Mouse (Mus musculus) embryonic facial prominence, embryonic 12.5 days (tissue): ENCODE measurements around the gene Casc3. TPM values are rescaled to one million over a fixed set of nuclear protein-coding genes. Genes with fewer than 3 reads are reported as not detected.

Source experiments
- ATAC-seq: fragments of 200-750 bp; cut with Nextera tagmentation; 2 replicates; pipeline ENCODE4 v1.8.0; 2017; ENCODE audit not compliant: insufficient number of reproducible peaks, insufficient read depth, low FRiP score, low TSS enrichment
- H3K27ac ChIP-seq: fragments of 300-500 bp; sonication (generic); 2 replicates; pipeline ENCODE4 v1.5.1; 2016; ENCODE audit warnings: mild to moderate bottlenecking
- H3K27me3 ChIP-seq: fragments of 300-500 bp; sonication (generic); 2 replicates; pipeline ENCODE4 v1.6.1; 2016; ENCODE audit warnings: mild to moderate bottlenecking, moderate library complexity
- H3K36me3 ChIP-seq: fragments of 300-500 bp; sonication (generic); 2 replicates; pipeline ENCODE4 v1.6.1; 2016; ENCODE audit warnings: mild to moderate bottlenecking
- H3K4me1 ChIP-seq: fragments of 300-500 bp; sonication (generic); 2 replicates; pipeline ENCODE4 v1.6.1; 2016
- H3K4me2 ChIP-seq: fragments of 300-500 bp; sonication (generic); replicated peaks from 2 replicates; pipeline ENCODE4 v1.6.1; 2016; ENCODE audit warnings: mild to moderate bottlenecking, moderate library complexity
- H3K4me3 ChIP-seq: fragments of 300-500 bp; sonication (generic); 2 replicates; pipeline ENCODE4 v1.5.1; 2016; ENCODE audit warnings: mild to moderate bottlenecking
- H3K9ac ChIP-seq: fragments of 300-500 bp; sonication (generic); 2 replicates; pipeline ENCODE4 v1.6.1; 2016; ENCODE audit warnings: mild to moderate bottlenecking, moderate library complexity
- H3K9me3 ChIP-seq: fragments of 300-500 bp; sonication (generic); 2 replicates; pipeline ENCODE4 v1.6.1; 2016; ENCODE audit warnings: mild to moderate bottlenecking, moderate library complexity
- WGBS: fragments of 180-500 bp; shearing (Covaris S2); methylation state at CpG from one replicate; pipeline ENCODE4 v1.1.7; 2016; 5-methylcytosine and 5-hydroxymethylcytosine counted together
- polyA plus RNA-seq: library from polyadenylated mRNA; unstranded; fragments of >200 nt; fragmentation: Nextera tagmentation; extraction: Ambion mirVana; gene quantifications from 2 replicates; pipeline ENCODE4 v1.2.1, GENCODE M21; 2016

The Casc3 gene
- polyA plus RNA-seq, 1 experiment from 2014 or later, result 54.0 TPM

DNA sequence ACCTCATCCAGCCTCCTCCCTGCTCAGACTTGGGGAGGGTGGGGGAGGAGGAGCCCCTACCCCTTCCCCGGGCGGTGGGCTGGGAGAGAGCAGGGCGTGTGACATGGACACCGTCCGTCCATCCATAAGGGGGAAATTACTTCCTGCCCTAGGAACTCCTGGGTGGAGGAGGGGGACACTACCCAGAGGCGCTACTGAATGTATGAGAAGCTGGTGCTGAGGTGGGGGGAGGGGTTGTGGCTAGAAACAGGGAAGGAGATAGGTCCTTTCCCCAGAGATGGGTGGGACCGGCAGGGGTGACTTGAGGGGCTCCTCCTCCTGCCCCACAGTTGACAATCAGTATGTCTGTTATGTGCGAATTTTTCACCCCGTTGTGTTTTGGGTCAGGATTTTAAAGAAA lies 37.4 kb upstream of the Casc3 start:
- H3K4me1 ChIP-seq, result peaks cover 37% of the 10 kb centered on the region
- WGBS, result 15% methylated on average over 9 of the region's 9 CpGs
- no peak overlapping the region for H3K4me3 ChIP-seq
- H3K9ac ChIP-seq, result no peak overlapping the region
- peak overlapping the region; percentile 29 for H3K4me2 ChIP-seq
- peaks cover 41% of the 10 kb centered on the region for H3K36me3 ChIP-seq
- no peaks in the 10 kb centered on the region for H3K9me3 ChIP-seq
- ATAC-seq, result no peak
- 0 out of 2 replicates have a peak overlapping the region, but pooled peaks have one; percentile 75 for H3K27ac ChIP-seq
- H3K27me3 ChIP-seq, result no peaks in the 10 kb centered on the region

DNA sequence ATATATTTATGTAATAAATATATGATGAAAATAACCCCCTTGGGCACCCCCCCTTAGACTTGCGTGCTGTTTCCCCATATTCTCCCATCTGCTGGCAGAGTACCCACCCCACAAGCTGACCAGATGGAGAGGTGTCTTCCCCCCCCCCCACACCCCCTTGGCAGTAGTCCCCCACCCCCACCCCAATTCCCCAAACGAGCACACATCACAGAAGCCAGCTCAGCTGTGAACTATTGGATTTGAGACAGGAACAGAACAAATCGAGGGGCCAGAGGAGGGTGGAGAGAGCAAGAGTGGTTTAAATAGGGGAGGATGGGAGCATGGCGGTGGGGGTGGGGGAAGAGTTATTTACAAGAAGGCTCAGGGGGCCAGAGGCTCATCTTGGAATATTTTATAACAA lies 37.0 kb upstream of the Casc3 start:
- H3K4me2 ChIP-seq, result peak overlapping the region; percentile 40
- H3K27ac ChIP-seq, result peak overlapping the region; percentile 75; the same call in 1 of the 2 replicates
- peaks cover 37% of the 10 kb centered on the region for H3K4me1 ChIP-seq
- no peaks in the 10 kb centered on the region for H3K9me3 ChIP-seq
- H3K27me3 ChIP-seq, result no peaks in the 10 kb centered on the region
- WGBS, result 30% methylated on average over 4 of the region's 4 CpGs
- ATAC-seq, result no peak
- H3K4me3 ChIP-seq, result peak overlapping the region; percentile 16; the same call in 1 of the 2 replicates
- H3K9ac ChIP-seq, result no peak overlapping the region
- peaks cover 41% of the 10 kb centered on the region for H3K36me3 ChIP-seq

DNA sequence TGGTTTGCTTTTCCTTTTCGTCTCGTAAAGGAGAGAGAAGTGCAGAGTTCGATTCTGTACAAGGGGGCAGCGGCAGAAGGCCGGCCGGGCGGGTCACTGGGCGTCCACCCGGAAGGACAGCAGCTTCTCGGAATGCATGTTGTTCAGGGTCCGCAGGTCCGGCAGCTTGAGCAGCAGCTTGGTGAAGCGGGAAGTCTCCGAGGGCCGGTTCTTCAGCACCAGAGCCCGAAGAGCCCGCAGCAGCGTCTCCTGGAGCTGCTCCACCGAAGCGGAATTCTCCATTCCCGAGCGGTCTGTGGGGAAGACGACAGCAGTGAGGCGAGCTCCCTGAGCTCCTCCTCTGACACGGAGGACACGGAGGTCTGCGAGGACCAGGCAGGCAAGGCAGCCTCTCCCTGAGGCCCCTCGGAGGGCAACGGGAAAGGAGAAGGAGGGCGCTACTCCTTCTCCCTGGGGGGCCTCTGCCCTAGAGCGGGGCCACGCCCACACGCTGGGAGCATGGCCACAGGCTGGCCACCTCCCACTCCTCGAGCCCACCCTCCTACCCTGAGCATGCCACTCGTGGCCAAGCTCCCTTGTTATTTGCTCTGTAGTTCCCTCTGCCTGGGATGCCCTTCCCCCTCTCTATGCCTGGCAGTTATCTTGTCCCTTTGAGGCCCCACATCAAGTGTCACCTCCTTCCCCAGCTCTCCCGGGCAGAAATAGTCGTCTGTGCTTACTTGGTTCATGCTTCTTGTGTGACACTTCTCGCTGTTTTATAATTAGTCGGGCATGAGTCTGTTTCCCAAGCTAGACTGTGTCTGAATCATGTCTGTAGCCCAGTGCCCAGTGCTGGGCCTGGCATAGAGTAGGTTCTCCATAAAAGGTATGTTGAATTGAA lies 36.3 kb upstream of the Casc3 start:
- Histone ChIP-seq H3K36me3 (peaks cover 36% of the 10 kb centered on the region), H3K4me3 (peak overlapping the region; percentile 16), H3K27me3 (no peaks in the 10 kb centered on the region), H3K4me1 (peaks cover 39% of the 10 kb centered on the region), H3K9me3 (no peaks in the 10 kb centered on the region), H3K9ac (peak overlapping the region; percentile 32), H3K4me2 (peak overlapping the region; percentile 40), H3K27ac (peak overlapping the region; percentile 75; the same call in 1 of the 2 replicates)
- 28% methylated on average over 39 of the region's 39 CpGs for WGBS
- ATAC-seq, result no peak

DNA sequence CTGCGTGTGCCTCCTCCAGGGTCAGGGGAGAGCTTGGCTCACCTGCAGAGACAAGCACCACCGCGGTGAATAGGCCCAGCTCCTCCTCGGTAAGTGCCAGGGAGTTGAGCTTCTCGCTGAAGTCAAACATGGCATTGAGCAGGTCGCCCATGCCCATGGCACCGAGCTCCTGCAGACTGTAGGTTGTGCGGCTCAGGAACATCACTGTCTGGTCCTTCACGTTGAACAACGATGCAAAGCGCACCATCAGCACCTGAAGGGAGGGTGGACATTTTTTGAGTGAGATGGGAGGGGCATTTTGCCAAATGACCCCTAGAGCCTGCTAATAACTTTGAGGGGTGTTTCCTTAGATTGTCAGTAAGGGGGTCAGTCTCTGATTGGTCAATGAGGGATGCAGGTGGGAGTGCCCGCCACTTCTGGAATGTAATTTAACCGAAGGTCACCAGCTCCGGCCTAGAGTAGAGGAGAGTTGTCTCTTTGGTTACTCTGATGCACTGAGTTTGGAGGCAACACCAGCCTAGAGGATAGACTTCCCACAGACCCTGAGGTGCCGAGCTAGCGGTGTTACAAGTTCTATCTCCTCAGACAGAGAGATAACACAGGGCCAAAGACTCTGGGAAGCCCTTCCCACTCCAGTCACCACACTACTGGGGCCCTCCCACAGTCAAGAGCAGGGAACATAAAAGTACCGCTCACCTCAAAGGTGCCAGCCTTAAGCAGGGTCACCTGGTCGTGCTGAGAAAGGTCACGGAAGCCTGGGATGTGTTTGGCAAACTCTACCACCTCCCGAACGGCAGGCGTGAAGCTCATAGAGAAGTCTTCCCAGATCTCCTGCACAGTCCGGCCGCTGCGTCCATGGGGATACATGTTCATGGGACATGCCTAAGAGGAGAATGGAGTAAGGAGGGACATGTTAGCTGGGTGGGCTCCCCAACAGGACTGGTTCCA lies 35.4 kb upstream of the Casc3 start:
- WGBS, result 89% methylated on average over 25 of the region's 25 CpGs
- Histone ChIP-seq H3K4me2 (no peak overlapping the region), H3K4me1 (peaks cover 46% of the 10 kb centered on the region), H3K36me3 (peaks cover 26% of the 10 kb centered on the region), H3K27ac (no peak overlapping the region), H3K27me3 (no peaks in the 10 kb centered on the region), H3K9me3 (no peaks in the 10 kb centered on the region), H3K4me3 (no peak overlapping the region), H3K9ac (no peak overlapping the region)
- ATAC-seq, result no peak

DNA sequence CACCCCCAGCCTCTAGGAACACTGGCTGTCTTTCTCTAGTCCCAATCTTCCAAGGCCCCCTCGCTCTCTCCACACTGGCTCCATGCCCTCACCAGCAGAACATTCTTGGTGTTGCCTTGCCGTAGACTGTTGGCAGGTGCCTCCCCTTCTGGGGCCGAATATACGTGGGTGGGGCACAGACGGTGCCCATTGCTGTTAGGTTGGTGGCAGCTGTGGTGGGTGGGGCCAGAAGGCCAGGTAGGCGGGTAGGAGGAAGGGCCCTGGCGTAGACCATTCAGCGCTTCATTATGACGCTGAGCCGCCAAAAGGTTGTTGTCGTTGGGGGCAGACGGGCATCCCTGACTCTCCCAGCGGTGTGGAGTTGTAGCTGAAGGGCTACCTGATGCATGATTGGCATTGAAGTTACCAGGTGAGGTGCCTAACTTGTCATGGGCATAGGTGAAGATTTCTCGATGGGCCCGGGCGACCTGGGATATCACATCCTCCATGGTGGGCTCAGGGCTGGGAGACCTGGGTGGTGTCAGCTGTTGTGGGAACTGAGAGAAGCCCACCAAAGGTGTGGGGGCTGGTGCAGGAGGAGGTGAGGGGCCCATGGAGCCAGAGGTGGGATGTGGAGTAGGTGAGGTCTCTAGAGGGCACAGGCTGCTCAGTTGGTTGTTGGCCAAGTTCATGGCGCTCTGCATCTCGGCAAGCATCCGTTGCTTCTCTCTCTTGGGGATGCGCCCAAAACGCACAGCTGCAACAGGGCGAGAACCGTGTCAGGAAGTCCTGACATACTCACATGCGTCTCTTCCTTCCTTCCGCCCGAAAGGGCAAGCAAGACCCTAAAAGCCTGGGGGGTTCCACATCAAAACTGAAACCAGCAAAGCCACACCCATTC lies 34.4 kb upstream of the Casc3 start:
- no peak overlapping the region for H3K4me3 ChIP-seq
- no peak overlapping the region for H3K9ac ChIP-seq
- peaks cover 21% of the 10 kb centered on the region; the same call in 1 of the 2 replicates for H3K36me3 ChIP-seq
- ATAC-seq, result no peak
- H3K27ac ChIP-seq, result no peak overlapping the region
- no peaks in the 10 kb centered on the region for H3K9me3 ChIP-seq
- H3K27me3 ChIP-seq, result no peaks in the 10 kb centered on the region
- H3K4me1 ChIP-seq, result peaks cover 54% of the 10 kb centered on the region
- WGBS, result 93% methylated on average over 26 of the region's 26 CpGs
- H3K4me2 ChIP-seq, result no peak overlapping the region

DNA sequence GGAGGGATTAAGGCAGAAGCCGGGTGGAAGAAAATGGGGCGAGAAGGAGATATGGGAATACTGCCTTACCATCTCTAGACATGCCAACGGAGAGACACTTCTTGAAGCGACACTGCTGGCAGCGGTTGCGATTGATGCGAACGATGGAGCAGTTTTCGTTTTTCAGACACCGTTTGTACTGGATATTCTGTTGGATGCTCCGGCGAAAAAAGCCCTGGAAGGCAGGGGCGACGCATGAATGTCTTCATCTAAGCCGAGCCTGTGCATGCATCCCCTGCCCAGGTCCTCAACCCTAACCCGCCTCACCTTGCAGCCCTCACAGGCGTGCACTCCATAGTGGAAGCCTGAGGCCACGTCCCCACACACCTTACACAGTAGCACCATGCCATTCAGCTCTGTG lies 33.6 kb upstream of the Casc3 start:
- ATAC-seq, result no peak
- H3K9me3 ChIP-seq, result no peaks in the 10 kb centered on the region
- H3K27me3 ChIP-seq, result no peaks in the 10 kb centered on the region
- H3K4me2 ChIP-seq, result no peak overlapping the region
- H3K9ac ChIP-seq, result no peak overlapping the region
- H3K4me3 ChIP-seq, result no peak overlapping the region
- H3K4me1 ChIP-seq, result peaks cover 54% of the 10 kb centered on the region
- WGBS, result 94% methylated on average over 18 of the region's 18 CpGs
- H3K36me3 ChIP-seq, result peaks cover 21% of the 10 kb centered on the region; the same call in 1 of the 2 replicates
- H3K27ac ChIP-seq, result no peak overlapping the region

DNA sequence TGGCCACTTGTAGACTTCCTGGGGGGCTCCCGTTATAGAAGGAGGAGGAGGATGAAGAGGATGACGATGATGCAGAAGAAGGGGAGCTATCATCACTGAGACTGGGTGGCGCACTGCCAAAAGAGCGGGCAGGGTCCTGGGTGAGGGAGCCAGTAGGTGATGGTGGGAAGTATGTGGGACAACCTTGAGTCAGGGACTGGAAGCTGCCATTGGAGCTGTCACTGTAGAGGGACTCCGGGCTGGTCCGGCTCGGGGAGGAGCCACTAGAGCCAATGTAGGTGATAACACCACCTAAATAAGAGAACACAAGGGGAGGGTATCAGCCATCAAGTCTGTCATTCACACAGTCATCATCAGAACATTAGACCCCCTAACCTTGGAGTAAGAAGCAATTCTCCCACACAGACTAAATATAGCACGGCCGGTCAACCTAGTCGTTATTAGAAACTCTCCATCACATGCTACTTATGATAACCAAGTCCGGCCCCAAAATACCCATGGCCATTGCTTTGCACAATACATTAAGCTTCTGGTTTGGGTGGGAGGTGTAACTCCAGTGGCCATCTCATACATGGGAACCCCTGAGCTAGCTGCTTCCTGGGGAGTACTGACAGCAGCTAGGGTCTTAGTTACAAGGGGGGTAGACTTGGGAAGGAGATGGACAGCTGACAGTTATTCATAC lies 32.7 kb upstream of the Casc3 start:
- Histone ChIP-seq H3K9ac (no peak overlapping the region), H3K4me2 (no peak overlapping the region), H3K4me1 (peaks cover 54% of the 10 kb centered on the region), H3K27me3 (no peaks in the 10 kb centered on the region), H3K9me3 (no peaks in the 10 kb centered on the region), H3K36me3 (peaks cover 21% of the 10 kb centered on the region; the same call in 1 of the 2 replicates), H3K4me3 (no peak overlapping the region), H3K27ac (no peak overlapping the region)
- WGBS, result 93% methylated on average over 11 of the region's 11 CpGs
- ATAC-seq, result no peak

DNA sequence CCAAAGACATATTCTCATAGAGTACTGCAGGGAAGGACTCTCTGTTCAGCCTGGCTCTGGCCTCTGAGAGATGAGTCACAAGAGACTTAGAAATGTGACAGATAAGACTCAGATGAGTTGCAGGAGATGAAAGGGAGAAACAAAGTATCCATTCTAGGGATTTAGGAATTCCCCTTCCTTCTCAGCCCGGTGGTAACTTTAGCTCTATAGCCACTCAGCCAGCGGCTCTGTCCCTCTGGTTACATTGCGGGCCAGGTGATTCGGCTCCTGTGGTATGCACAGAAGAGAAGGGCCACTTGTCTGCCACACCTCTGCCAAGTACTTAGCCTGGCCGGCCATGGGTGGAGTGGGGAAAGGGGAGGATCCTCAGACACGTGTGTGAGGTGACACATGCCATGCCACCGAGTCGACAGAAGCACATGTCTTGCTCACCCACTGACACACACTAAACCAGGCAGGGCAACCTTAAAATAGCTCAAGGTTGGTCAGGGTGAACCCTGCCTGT lies 32.0 kb upstream of the Casc3 start:
- Histone ChIP-seq H3K9ac (no peak overlapping the region), H3K27me3 (no peaks in the 10 kb centered on the region), H3K9me3 (no peaks in the 10 kb centered on the region), H3K4me2 (no peak overlapping the region), H3K36me3 (peaks cover 21% of the 10 kb centered on the region; the same call in 1 of the 2 replicates), H3K4me3 (no peak overlapping the region), H3K27ac (no peak overlapping the region), H3K4me1 (peaks cover 53% of the 10 kb centered on the region)
- no peak for ATAC-seq
- 72% methylated on average over 8 of the region's 8 CpGs for WGBS

DNA sequence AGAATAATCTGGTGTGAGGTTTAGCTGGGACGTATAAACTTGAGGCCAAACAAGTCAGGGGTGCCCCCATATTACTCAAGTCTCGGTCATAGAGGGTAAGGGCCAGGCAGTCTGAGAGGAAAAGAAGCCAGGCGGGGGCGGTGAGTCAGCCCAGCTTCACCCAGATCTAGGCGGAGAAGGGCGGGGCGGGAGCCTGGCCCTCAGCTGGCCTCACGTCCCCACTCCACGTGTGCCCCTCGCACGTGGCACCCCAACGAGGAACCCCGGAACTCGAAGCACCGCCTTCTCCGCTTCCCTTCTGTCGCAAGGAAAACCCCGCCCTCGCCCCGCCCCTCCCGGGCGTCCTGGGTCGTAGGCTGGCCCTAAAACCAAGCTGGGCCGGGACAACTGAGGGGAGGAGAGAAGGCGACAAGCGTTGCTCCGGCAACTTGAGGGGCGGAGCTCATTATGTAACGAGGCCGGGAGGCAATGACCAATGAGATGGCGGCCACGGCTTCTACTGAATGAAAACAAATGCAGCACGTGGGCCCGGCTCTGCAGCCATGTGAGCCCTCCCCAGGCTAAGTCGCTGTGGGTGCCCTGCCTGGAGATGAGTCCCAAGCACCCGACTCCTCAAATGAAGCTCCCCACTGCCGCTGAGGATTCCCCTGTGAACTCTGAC lies 30.9 kb upstream of the Casc3 start:
- Histone ChIP-seq H3K9ac (no peak overlapping the region), H3K27me3 (no peaks in the 10 kb centered on the region), H3K27ac (no peak overlapping the region), H3K9me3 (no peaks in the 10 kb centered on the region), H3K36me3 (peaks cover 14% of the 10 kb centered on the region; the same call in 1 of the 2 replicates), H3K4me1 (peaks cover 45% of the 10 kb centered on the region), H3K4me2 (peak overlapping the region; percentile 56), H3K4me3 (peak overlapping the region; percentile 31)
- WGBS, result 2% methylated on average over 35 of the region's 37 CpGs
- ATAC-seq, result peak; percentile 72
